Mouse (Mus musculus) stomach, postnatal 0 days (tissue): ENCODE measurements around the gene Nr2c1.

Experiments used
- CTCF ChIP-seq: IDR thresholded peaks from 2 replicates; pipeline ENCODE4 v1.5.1; 2016; ENCODE audit warnings: antibody characterized with exemption, low read depth, mild to moderate bottlenecking, moderate library complexity
- EP300 ChIP-seq: optimal IDR thresholded peaks from 2 replicates; pipeline ENCODE3; 2016; ENCODE audit warnings: antibody characterized with exemption

DNA sequence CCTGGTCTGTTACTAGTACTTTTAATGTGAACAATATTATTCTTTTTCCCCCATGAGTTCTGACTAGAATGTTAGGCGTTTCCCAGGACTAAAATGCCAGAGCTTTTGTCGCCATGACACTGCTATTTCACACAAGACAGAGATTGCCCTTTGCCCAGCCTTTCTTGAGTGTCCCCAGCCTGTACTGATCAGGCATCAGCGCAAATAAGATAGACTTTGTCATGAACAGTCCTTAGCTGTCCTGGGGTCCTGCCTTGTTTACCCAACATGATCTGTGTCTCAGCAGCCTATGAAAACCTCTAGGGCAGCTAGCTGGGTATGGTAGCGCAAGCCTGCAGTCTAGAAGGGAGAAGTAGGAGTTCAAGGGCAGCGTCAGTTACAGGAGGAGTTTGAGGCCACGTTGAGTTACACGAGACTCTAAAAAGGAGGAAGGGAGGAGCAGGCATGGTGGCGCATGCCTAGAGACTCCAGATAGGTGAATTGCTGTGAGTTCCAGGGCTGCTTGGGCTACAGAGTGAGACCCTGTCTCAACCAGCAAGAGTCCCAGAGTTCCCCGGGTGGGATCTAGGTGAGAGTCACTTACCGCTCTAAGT is 8.8 kb upstream of the Nr2c1 start:
- TF ChIP-seq CTCF (no peak), EP300 (no peak)
